Mouse (Mus musculus): ENCODE data around the gene Atat1.

GRCm38 (mm10) chr17:35868165-35868820 lies 41.6 kb downstream of the Atat1 start:
- TF ChIP-seq GATA1 (IDR thresholded peaks at IDR 0.05; ENCODE audit: borderline replicate concordance, low read length): no peak
- TF ChIP-seq FLI1 (IDR thresholded peaks at IDR 0.05; ENCODE audit: low read length): no peak
